Comparison of ENCODE assay signal across 8 mouse cellular contexts in genomic region chr15:93002002-93002904, GRCm38 (mm10).
A peak's percentile ranks its signal among the peaks of the same experiment; 100 is the strongest.
DNase-seq lines count a peak whose midpoint lies in the region; ATAC-seq and TF ChIP-seq lines count a peak whose summit lies in the region.

No protein-coding gene starts in this region.

- no peak overlapping the region for H3K9ac ChIP-seq in intestine, postnatal 0 days (ENCODE audit: low read depth, low read length)
- H3K9ac ChIP-seq in lung, postnatal 0 days (replicated peaks; ENCODE audit: low read depth) = no peak overlapping the region

- H3K4me3 ChIP-seq in bone marrow, adult 2 months (replicated peaks; ENCODE audit: control insufficient read depth, low read depth, low read length) = peak overlapping the region; percentile 54
- peak overlapping the region; percentile 2; the same call in 1 of the 2 replicates for H3K4me3 ChIP-seq in intestine, postnatal 0 days (ENCODE audit: low read depth, low read length)
- H3K4me3 ChIP-seq in lung, postnatal 0 days (ENCODE audit: low read depth, low read length) = peak overlapping the region; percentile 24

- peak overlapping the region; percentile 79 for H3K27ac ChIP-seq in bone marrow, adult 2 months (ENCODE audit: control insufficient read depth, insufficient read depth, low read depth, low read length, poor library complexity)
- H3K27ac ChIP-seq in intestine, postnatal 0 days (ENCODE audit: low read depth, low read length) = no peak overlapping the region
- H3K27ac ChIP-seq in lung, postnatal 0 days (ENCODE audit: low read length) = no peak overlapping the region

- H3K36me3 ChIP-seq in intestine, postnatal 0 days (ENCODE audit: control insufficient read depth, insufficient read depth) = no peaks in the 10 kb centered on the region
- no peaks in the 10 kb centered on the region for H3K36me3 ChIP-seq in lung, postnatal 0 days (ENCODE audit: insufficient read depth, low read length)

- no peak for TF ChIP-seq EP300 in lung, postnatal 0 days (IDR thresholded peaks at IDR 0.05)

- DNase-seq in cerebellum, postnatal 14 days = peak; percentile 59 to 75
- no peak for DNase-seq in cerebellum, adult 8-10 months
- DNase-seq in heart, adult 18-20 months = peak; percentile 12 to 26
- DNase-seq in lung, postnatal 0 days (ENCODE audit: low spot score) = peak; percentile 26
- peak; percentile 42 for DNase-seq in right cerebral cortex, postnatal 25 days

- 11% methylated on average over 25 of the region's 25 CpGs for WGBS in bone marrow, adult 2 months
- WGBS in intestine, postnatal 0 days = 29% methylated on average over 25 of the region's 25 CpGs
- 16% methylated on average over 24 of the region's 25 CpGs for WGBS in lung, postnatal 0 days

- no peak for ATAC-seq in intestine, postnatal 0 days
- ATAC-seq in lung, postnatal 0 days = peak; percentile 33; the same call in 1 of the 2 replicates
- ATAC-seq in inflammation-experienced regulatory T-cells, adult 6 months = no peak

- TF ChIP-seq CTCF in bone marrow, adult 2 months (IDR thresholded peaks at IDR 0.05; ENCODE audit: control insufficient read depth, insufficient read depth, low read length) = no peak
- TF ChIP-seq CTCF in intestine, postnatal 0 days (IDR thresholded peaks at IDR 0.05; ENCODE audit: low read depth) = no peak
- TF ChIP-seq CTCF in lung, postnatal 0 days (IDR thresholded peaks at IDR 0.05) = no peak

- H3K27me3 ChIP-seq in intestine, postnatal 0 days (replicated peaks; ENCODE audit: control insufficient read depth, insufficient read depth, low read length) = no peaks in the 10 kb centered on the region
- H3K27me3 ChIP-seq in lung, postnatal 0 days (replicated peaks; ENCODE audit: insufficient read depth, low read length) = no peaks in the 10 kb centered on the region

- H3K4me1 ChIP-seq in bone marrow, adult 2 months (ENCODE audit: control insufficient read depth, insufficient read depth, low read length) = no peaks in the 10 kb centered on the region; the same call in 1 of the 2 replicates
- no peaks in the 10 kb centered on the region for H3K4me1 ChIP-seq in intestine, postnatal 0 days (replicated peaks; ENCODE audit: control insufficient read depth, insufficient read depth, low read length)
- H3K4me1 ChIP-seq in lung, postnatal 0 days (ENCODE audit: insufficient read depth, low read depth, low read length) = peaks cover 5% of the 10 kb centered on the region; the same call in 1 of the 2 replicates

- H3K9me3 ChIP-seq in intestine, postnatal 0 days (ENCODE audit: control insufficient read depth) = no peaks in the 10 kb centered on the region
- H3K9me3 ChIP-seq in lung, postnatal 0 days (ENCODE audit: low read length) = no peaks in the 10 kb centered on the region

- 0 out of 2 replicates have a peak, but pooled peaks have one; percentile 14 for TF ChIP-seq POLR2A in bone marrow, adult 2 months (IDR thresholded peaks at IDR 0.05; ENCODE audit: borderline replicate concordance, control insufficient read depth, low read depth, low read length)

- H3K4me2 ChIP-seq in intestine, postnatal 0 days (replicated peaks; ENCODE audit: low read depth) = peak overlapping the region; percentile 44
- peak overlapping the region; percentile 47 for H3K4me2 ChIP-seq in lung, postnatal 0 days (replicated peaks; ENCODE audit: low read depth, low read length)

Comparison
In these comparisons a context has a peak if more than half of its experiments do, and no peak if none do; other contexts are left out.
1. H3K4me3 ChIP-seq: peak in every context shown above with its lines; median percentile 54 in bone marrow, adult 2 months; 24 in lung, postnatal 0 days; 2 in intestine, postnatal 0 days.